Mouse (Mus musculus) erythroblast, embryonic 14.5 days (primary cell): ENCODE measurements around the gene Card14. TPM values are rescaled to one million over a fixed set of nuclear protein-coding genes. Genes with fewer than 3 reads are reported as not detected.
"Not testable (repeated sequence)": the region's sequence is repeated elsewhere in the genome, so short reads cannot be mapped to it uniquely, and the experiment has no call there.

Source experiments
- H3K27me3 ChIP-seq: 2 replicates; pipeline ENCODE4 v1.6.1; 2012; ENCODE audit warnings: inconsistent platforms; ENCODE audit not compliant: control insufficient read depth
- H3K36me3 ChIP-seq: 2 replicates; pipeline ENCODE4 v1.6.1; 2012; ENCODE audit warnings: mild to moderate bottlenecking, inconsistent platforms; ENCODE audit not compliant: control insufficient read depth
- H3K4me1 ChIP-seq: 2 replicates; pipeline ENCODE4 v1.6.1; 2012; ENCODE audit warnings: inconsistent platforms; ENCODE audit not compliant: control insufficient read depth
- H3K4me3 ChIP-seq: replicated peaks from 2 replicates; pipeline ENCODE3; 2012; ENCODE audit warnings: moderate library complexity, mild to moderate bottlenecking, inconsistent platforms
- H3K9me3 ChIP-seq: 2 replicates; pipeline ENCODE4 v1.6.1; 2012; ENCODE audit warnings: low read length, inconsistent platforms, mixed read lengths; ENCODE audit not compliant: control insufficient read depth
- GATA1 ChIP-seq: IDR thresholded peaks from 2 replicates; pipeline ENCODE4 v1.6.1; 2012; ENCODE audit warnings: low read length, inconsistent platforms, mixed read lengths
- TAL1 ChIP-seq: IDR thresholded peaks from 3 replicates; pipeline ENCODE4 v1.6.1; 2012; ENCODE audit warnings: low read length, inconsistent platforms, mixed read lengths
- polyA plus RNA-seq: library from polyadenylated mRNA; stranded (reverse); fragments of >175 nt; gene quantifications from 2 replicates; pipeline ENCODE4 v1.2.3, GENCODE M21; 2012

The Card14 gene
- polyA plus RNA-seq = 0.01 TPM in 1 of 2 replicates, not detected in the other

DNA sequence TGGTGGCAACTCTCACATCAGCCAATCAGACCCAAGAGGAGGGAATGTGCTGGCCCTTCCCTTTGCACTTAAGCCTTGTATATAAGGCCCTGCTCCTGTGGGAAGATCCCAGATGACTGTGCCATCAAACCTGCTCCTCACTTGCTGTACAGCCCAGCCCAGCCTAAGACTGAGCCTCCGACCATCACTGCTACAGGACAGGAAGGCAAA is at the start of gene Card14:
Card14 (plus strand) TSS at position 111 of the 210 bp plus-strand sequence.
- H3K36me3 ChIP-seq = no peaks in the 10 kb centered on the region
- TF ChIP-seq TAL1 (no peak), GATA1 (no peak)
- H3K27me3 ChIP-seq = peaks cover 31% of the 10 kb centered on the region
- no peaks in the 10 kb centered on the region; the same call in 1 of the 2 replicates for H3K4me1 ChIP-seq
- H3K4me3 ChIP-seq = no peak within 1 kb of the TSS
- peaks cover 4% of the 10 kb centered on the region; the same call in 1 of the 2 replicates for H3K9me3 ChIP-seq

DNA sequence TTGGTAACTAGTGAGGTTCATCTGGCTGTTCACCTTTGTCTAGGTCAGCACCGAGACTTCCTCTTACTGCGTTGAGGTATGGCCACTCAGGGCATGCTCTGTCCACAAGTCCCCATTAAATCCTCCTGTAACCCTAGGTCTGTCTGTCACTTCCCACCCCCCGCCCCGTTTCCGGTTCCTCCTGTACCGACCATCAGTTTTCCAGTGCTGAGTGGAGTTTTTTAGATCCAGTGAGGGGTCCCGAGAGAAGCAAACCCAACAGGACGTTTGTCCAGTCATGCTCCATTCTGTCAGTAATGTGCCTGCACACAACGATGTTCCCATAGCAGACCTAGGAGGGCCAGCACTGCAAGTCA is 49.4 kb upstream of the Card14 start:
- H3K9me3 ChIP-seq = no peaks in the 10 kb centered on the region
- peaks cover 16% of the 10 kb centered on the region for H3K4me1 ChIP-seq
- TF ChIP-seq GATA1 (no peak), TAL1 (no peak)
- no peaks in the 10 kb centered on the region for H3K36me3 ChIP-seq
- H3K27me3 ChIP-seq = peaks cover under 1% of the 10 kb centered on the region; the same call in 1 of the 2 replicates
- H3K4me3 ChIP-seq = peak overlapping the region; percentile 56

DNA sequence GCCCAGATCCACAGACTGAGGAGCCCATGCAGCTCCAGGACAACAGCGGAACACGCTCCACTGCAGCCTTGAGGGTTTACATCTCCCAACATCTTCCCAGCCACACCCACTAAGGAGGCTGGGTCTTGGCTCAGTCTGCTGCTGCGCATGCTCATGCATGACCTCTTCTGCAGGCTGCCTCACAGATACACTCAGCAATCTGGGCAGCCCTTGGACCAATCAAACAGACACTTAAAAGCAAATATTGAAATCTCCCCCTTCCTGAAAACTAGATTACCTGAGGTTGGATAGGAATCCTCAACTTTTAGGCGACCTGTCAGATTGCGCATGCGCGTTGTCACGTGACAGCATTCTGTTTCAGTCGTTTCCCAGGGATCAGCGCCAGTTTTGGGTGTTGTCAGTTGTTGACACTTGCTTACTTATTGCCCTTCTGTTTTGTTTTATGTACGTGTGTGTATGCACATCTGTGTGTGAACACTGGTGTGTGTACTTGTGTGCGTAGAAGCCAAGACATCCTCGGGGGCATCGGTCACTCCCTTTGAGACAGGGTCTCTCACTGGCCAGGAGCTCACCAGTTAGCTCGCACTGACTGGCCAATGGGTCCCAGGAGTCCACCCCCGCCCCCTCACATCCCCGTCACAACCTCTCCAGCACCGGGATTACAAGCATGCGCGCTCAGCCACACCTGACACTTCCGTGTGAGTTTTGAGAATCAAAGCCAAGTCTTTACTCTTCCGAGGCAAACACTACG is 48.8 kb upstream of the Card14 start:
- TF ChIP-seq TAL1 (no peak), GATA1 (no peak)
- Histone ChIP-seq H3K4me1 (peaks cover 15% of the 10 kb centered on the region), H3K4me3 (peak overlapping the region; percentile 56), H3K9me3 (no peaks in the 10 kb centered on the region), H3K27me3 (no peaks in the 10 kb centered on the region), H3K36me3 (no peaks in the 10 kb centered on the region)

DNA sequence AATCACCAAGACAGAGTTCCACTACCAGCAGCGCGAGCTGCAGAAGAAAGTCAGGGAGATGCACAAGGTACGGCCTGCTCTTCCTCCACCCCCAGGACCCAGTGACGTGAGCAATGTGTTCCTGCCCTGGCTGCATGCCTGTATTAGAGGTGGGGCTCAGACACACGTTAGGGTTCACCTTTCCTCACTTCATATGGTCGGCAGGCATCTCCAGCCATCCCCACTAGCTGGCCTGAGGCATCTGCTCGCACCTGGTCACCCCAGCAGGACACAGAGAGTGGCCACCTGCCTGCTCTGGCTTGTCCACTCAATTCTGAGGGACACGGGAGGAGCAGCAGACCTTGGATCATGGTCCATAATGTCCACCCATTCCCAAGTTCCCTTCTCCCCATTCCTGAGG is 47.6 kb upstream of the Card14 start:
- Histone ChIP-seq H3K27me3 (no peaks in the 10 kb centered on the region), H3K36me3 (no peaks in the 10 kb centered on the region), H3K4me3 (no peak overlapping the region), H3K9me3 (no peaks in the 10 kb centered on the region), H3K4me1 (peaks cover 15% of the 10 kb centered on the region)
- no peak for TF ChIP-seq GATA1
- TF ChIP-seq TAL1 = no peak

DNA sequence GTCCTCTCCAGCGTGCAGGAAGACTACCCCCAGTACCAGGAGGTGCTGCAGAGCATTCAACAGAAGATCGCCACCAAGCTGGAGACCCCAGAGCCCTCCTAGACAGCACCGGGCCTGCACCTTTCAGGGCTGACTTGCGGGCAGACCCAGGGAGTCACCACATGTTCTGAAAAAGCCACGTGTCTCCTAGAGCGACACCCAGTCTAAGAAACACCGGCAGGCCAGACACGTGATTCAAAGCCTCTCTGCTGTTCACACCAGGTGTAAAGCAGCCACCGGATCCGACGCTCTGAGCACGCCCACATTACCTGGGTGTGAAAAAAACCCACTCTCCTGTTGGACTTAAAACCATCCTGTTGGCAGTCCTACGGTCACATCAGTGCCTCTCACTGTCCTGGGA is 43.2 kb upstream of the Card14 start:
- H3K36me3 ChIP-seq = no peaks in the 10 kb centered on the region
- TF ChIP-seq TAL1 = no peak
- TF ChIP-seq GATA1 = no peak
- no peaks in the 10 kb centered on the region for H3K9me3 ChIP-seq
- H3K4me3 ChIP-seq = no peak overlapping the region
- H3K27me3 ChIP-seq = no peaks in the 10 kb centered on the region
- peaks cover 33% of the 10 kb centered on the region for H3K4me1 ChIP-seq

DNA sequence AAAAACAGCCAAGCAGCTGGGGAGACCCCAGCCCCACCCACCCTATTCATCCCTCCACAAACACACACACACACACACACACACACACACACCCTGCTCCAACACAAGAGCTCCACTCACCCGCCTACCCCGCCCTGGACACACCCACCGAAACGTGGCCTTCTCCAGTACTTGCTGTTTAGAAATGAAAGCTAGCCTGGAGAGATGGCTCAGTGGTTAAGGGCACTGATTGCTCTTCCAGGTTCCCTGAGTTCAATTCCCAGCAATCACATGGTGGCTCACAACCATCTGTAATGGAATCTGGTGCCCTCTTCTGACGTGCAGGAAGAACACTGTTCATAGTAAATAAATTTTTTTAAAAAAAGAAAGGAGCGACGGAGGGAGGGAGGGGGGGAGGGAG is 41.8 kb upstream of the Card14 start:
- peaks cover 7% of the 10 kb centered on the region for H3K36me3 ChIP-seq
- TF ChIP-seq GATA1 (no peak), TAL1 (no peak)
- H3K9me3 ChIP-seq = no peaks in the 10 kb centered on the region
- H3K4me3 ChIP-seq = no peak overlapping the region
- no peaks in the 10 kb centered on the region for H3K27me3 ChIP-seq
- H3K4me1 ChIP-seq = peaks cover 39% of the 10 kb centered on the region

DNA sequence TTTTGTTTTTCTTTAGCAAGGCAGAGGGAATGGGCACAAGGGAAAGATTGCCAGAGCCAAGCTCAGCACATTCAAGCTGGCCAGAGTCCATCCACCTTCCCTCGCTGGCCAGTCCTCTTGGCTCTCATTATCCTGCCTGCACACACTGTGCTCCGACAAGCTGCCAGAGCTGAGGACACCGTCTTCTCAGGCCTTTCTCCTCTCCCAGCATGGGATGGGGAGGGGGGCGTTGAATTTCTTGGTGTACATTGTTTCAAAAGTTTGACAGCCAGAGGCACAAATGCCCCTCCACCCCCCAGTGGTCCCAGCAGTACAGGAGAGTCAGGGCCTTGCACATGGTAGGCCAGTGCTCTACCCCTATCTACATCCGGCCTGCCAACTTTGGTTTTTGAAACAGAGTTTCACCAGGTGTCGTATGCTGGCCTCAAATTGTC is 40.3 kb upstream of the Card14 start:
- peak overlapping the region; percentile 74 for H3K4me3 ChIP-seq
- H3K27me3 ChIP-seq = no peaks in the 10 kb centered on the region
- H3K36me3 ChIP-seq = peaks cover 10% of the 10 kb centered on the region
- TF ChIP-seq GATA1 (no peak), TAL1 (no peak)
- no peaks in the 10 kb centered on the region for H3K9me3 ChIP-seq
- H3K4me1 ChIP-seq = peaks cover 39% of the 10 kb centered on the region

DNA sequence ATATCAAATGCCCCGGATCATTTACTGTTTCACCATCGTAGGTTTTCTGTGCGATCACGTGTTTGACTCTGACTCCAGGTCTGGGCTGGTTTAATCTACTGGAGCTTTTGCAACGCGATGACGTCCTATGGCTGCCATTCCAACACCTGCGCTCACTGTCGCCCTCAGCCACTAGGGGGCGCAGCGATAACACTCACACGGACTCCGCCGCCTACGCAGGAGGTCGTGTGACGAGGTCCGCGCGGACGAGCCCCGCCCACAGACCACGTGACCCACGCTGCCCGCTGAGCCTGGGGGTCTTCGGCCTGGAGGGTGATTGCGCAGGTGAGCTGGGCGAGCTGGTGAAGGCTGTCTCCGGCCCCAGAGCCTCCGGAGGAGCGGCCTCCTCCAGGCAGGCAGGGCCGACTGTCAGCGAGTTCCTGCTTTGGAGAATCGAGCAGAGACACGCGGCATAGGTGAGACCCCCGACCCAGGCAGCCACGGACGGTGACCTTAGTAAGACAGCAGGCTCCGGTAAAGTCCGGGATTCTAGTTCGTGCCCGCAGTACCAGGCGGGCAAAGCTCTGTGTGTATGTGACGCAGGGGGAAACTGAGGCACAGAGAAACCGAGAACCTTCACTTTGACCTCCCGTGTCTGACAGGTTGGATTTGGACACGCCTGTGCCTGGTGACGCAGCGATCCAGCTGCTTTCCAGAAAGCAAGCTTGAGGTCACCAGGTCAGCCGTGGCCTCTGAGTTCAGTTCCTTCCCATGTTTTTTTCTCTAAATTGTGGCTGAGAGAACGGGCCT is 39.6 kb upstream of the Card14 start, which contains the start of gene Gaa:
Gaa (plus strand) TSS at position 120 of the 789 bp plus-strand sequence.
- TF ChIP-seq TAL1 = no peak
- no peak for TF ChIP-seq GATA1
- H3K4me1 ChIP-seq = peaks cover 42% of the 10 kb centered on the region
- peaks cover 13% of the 10 kb centered on the region for H3K36me3 ChIP-seq
- no peaks in the 10 kb centered on the region for H3K9me3 ChIP-seq
- H3K27me3 ChIP-seq = no peaks in the 10 kb centered on the region
- H3K4me3 ChIP-seq = peak within 1 kb of the TSS; percentile 74

DNA sequence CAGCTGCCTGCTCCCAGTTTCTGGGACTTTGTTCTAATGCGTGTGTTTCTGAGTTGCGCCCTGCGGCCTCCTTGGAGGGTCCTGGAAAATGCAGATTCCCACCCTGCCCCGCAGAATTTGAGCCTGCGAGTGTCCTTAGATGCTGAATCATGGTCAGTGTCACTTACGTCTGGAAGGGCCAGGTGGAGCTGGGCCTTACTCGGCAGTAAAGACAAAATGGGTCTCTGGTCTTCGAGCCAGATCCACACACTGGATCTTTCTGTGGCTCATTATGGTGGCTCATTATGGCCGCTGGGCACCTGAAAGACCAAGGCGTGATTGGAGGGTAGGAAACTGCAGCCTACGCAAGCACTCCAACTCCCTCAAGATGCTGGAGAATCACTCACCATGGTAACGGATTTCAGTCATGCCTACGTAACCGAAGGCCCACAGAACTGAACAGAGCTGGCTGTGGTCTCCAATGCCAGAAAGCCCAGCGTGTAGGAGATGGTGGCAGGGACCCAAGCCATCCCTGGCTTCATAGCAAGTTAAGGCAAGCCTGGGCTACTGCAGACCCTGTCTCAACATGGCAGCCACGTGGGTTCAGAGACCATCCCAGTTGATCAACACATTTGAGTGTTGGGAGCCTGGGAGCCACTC is 38.9 kb upstream of the Card14 start:
- Histone ChIP-seq H3K27me3 (no peaks in the 10 kb centered on the region), H3K4me3 (peak overlapping the region; percentile 74), H3K9me3 (no peaks in the 10 kb centered on the region), H3K4me1 (peaks cover 44% of the 10 kb centered on the region), H3K36me3 (peaks cover 18% of the 10 kb centered on the region)
- no peak for TF ChIP-seq TAL1
- TF ChIP-seq GATA1 = no peak

DNA sequence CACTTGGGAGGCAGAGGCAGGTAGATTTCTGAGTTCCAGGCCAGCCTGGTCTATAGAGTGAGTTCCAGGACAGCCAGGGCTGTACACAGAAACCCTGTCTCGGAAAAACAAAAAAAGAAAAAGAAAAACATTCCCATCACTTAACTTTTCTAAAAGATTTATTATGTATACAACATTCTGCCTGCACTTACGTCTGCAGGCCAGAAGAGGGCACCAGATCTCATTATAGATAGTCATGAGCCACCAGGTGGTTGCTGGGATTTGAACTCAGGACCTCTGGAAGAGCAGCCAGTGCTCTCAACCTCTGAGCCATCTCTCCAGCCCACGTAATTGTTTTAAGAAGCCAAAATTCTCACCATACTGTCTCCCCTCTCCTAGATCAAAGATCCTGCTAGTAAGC is 35.1 kb upstream of the Card14 start:
- H3K9me3 ChIP-seq = not testable (repeated sequence)
- peaks cover 32% of the 10 kb centered on the region for H3K4me1 ChIP-seq

More for the DNA sequence above, 35.1 kb upstream of the Card14 start:
- H3K4me3 ChIP-seq, H3K27me3 ChIP-seq: not testable (repeated sequence)
- peaks cover 42% of the 10 kb centered on the region for H3K36me3 ChIP-seq
